Mouse (Mus musculus) cerebellum, adult 9-11 months (tissue): ENCODE measurements at regions not wholly inside any gene's neighbourhood (a gene's known extent, or its start where the extent isn't known, plus 50 kb on each side); places are given as distances from the start of the nearest gene placed in this dataset.
A peak's percentile ranks its signal among the peaks of the same experiment; 100 is the strongest.

Experiments
- DNase-seq: peaks from one replicate; pipeline ENCODE4 v3.0.0; 2022

DNA sequence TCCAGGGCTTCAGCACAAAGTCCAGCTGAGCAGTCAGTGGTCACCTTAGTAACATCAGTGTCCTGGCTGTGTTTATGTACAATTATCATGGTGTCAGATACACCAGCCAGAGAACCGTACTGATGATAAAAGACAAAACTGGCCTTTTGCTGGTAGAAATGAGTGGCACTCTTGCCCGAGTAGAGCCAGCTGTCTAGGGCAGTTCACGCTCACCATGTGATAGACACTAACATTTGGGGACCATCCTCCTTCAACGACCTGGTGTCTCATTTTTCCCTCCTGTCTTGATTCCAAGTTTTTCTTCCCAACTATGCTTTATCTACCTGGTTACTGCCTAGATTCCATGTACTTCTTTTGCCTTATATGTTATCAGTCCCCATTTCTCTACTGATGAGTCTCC is 349.3 kb downstream of the Lpin1 start:
- no peak for DNase-seq

DNA sequence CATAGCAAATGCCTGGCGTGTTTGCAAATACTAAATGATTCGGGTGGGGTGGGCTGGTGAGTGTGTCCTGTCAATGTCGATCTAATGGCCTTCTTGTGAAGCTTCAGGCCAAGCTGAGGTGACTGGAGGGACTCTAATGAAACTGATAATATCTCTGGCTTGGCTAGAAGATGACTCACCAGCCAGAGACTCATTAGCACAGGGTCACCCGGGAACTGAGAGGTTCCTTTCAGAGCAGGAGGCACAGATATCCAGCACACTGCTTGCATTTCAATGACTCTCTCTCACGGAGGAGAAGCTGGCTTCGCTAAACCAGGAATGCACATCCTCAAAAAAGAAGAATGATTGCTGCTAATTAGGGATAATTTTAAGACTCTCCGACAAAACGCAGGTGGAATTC is 349.8 kb downstream of the Lpin1 start:
- DNase-seq: no peak

DNA sequence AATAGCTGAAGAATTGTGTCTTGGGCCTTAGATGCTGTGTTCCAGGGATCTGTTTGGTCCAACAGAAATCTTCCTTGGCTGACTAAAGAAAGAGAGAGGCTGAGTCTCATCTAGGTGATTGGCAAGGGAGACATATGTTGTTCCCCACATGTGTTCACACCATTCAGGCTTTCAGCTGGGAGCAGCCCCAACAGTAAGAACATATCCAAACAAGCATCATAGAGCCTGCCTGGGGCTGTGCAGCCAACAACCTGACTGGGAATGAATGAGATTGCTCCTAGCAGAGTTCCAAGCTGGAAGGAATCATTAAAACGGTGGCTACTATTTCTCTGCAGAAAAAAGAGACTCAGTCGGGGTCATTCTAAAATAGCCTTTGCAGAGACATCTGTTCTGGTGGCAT is 350.3 kb downstream of the Lpin1 start:
- DNase-seq: no peak

DNA sequence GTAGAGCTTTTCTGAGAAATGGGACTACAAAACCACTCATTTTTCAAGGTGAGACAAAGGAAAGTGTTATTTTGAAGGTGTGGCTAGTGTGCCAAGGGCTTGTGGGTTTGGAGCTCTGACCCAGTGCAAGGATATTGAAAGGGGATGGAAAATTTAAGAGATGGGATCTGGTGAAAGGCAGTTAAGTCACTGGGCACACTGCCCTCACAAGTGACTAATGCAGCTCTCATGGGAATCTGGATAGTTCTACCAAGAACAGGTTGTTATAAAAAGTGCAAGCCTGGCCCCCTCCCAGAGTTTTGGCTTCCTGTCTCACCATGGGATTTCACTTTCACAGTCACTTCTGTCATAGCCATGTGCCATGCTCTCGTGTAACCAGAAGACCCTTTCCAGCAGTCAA is 360.1 kb downstream of the Lpin1 start:
- no peak for DNase-seq

DNA sequence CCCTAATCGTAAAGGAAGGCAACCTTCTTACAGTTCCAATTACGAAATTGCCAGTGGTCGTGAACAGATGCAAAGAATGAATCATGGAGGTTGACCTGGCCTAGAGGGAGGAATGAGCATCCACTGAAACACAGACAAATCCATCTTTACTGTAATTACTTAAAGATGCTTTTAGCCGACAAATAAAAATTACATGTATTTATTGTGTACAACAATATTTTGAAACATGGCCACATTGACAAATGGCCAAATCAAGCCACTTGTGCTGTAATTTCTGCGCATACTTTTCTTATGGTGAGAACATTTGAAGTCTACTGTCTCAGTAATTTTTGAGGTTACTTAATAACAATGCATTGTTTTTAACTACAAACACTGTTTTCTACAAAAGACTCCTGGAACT is 360.7 kb downstream of the Lpin1 start:
- no peak for DNase-seq

DNA sequence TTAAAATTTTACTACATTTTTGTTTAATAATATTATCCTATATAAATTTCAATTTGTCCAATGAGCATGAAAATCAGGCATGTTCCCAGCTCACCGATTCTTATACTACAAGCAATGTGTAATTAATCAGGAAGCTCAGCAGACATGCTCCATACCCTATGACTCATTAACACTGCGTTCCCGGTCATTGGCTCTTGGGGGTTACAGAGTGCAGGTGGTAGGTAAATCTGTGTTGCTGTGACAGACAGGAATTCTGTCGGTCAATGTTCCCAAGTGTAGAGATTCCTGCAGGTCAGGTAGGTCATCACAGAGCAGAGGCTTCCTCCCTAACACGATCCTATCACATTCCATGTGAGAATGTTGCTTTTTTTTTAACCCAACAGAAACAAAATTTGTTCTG is 371.0 kb downstream of the Lpin1 start:
- DNase-seq: no peak

DNA sequence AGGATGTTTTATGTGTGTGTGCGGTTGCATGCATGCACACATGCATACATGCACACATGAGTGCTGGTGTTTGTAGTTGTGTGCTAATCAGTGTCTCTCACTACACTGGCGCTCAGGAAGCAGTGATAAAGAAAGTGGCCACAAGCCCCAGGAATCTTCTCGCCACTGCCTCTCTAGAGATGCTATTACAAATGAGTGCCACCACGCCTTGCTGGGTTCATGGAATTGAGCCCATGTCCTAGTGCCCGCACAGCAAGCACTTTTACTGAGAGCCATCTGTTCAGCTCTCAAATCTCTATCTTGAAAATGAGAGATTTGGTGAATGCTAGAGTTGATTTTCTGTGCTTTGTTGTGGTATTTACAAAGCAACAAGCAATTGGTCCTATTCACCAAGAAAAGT is 373.3 kb downstream of the Lpin1 start:
- peak; percentile 59 for DNase-seq

DNA sequence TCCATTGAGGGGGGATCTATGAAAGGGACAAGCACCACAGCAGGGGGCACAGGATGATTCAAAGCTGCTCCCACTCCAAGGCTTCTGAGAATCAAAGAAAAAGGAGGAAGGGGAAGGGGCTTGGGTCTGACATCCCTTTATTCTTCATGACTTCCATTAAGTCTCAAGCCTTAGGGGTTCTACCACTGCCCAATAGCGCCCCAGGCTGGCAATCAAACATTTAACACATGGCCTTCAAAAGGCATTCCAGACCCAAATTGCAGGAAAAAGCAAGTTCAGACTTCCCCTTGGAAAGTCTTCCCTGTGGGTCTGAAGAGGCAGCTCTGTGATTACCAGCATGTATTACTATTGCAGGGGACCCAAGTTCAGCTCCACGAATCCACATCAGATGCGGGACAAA is 377.2 kb downstream of the Lpin1 start:
- no peak for DNase-seq

DNA sequence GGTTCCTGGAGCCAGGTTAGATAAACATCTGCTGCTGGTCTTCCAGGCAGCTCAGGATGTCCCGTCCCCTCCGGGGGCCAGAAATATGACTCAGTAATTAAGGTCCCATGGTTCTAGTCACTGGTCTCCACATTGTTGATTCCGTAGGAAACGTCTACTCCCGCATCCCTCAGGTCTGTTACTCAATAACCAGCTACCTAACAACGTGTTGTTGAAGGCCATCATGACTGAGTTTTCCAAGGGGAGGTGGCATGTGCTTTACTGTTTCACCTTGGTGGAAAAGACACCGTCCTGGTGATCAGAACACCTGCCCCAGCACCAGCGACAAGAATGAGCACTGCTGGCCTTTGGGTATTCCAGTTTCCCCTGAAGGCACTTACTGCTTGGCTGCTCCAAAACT is 377.9 kb downstream of the Lpin1 start:
- no peak for DNase-seq

DNA sequence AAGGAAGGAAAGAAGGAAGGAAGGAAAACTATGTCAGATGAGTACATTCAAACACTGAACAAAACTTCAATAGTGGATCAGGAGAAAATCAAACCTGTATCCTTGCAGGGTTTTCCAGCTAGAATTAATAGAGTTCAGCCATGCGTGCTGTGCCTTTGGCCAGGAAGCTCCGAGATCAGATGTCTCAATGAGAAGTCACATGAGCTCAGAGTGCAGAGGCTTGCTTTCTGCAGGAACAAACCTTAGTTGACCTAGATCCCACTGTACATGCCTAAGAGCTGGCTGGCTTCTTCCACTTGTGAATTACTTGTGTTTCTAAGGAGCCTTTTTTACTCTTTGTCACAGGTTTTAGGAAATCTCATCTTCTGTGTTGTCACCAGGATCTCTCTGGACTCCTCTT is 378.7 kb downstream of the Lpin1 start:
- DNase-seq: peak; percentile 9

DNA sequence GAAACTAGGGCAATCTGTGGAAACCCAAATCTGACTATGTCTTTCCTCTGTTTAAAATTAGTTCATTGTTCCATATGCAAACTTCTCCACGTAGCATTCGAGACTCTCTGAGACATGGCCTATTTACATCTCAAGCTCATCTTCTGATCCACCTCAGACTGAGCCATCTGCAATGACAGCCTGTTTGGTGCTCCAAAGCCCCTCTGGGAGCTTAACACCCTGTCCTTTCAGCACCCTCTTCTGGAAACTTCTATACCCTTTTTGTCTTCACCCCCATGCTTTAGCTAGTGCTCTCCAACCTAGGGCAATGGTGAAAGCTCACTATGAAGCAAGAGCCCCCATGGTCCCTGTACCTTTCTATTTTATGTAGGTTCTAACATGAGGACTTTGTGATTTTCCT is 379.7 kb downstream of the Lpin1 start:
- no peak for DNase-seq

DNA sequence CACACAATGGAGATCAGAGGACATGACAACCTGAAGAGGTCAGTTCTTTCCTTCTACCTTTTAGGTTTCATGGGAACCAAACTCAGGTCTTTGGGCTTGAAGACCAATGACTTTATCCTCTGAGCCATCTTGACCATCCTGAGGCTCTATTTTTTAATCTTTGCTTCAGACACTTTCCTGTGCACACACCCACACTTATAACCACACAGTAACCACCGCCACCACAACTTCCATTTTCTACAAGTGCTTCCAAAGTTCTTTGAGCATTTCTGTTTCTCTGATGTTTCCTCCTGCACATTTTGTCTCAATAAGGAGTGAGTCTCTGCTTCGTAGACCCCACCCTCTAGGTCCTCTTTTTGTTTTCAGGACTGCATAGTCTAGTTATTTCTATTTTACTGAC is 385.3 kb downstream of the Lpin1 start:
- DNase-seq: no peak

DNA sequence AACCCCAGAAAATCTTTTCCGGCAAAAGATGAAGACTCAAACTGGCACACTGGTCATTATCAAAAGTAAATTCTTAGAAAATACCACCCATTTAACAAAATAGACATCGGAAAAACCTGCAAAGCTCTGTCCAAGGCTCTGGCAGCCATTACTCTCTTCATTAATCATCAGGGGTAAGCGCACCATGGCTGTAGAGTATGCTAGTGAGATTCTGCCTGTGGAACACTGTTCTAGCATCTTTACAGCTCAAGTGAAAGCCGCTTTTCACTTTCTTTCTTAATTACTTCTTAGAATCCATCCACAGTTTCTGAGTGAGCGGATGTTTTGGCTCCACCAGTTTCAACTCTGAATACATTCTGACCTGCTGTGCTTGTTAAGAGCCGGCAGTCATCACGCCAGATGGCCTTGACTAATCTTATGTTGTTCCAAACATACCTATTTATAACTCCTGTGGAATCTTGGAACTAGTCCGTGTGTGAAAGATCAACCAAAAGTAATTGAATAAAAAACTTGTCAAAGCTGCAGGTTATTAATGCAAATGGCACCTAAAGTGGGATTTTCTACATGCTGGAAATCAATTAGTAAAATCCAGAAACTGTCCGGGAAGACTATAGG is 387.8 kb downstream of the Lpin1 start:
- DNase-seq: peak; percentile 18

DNA sequence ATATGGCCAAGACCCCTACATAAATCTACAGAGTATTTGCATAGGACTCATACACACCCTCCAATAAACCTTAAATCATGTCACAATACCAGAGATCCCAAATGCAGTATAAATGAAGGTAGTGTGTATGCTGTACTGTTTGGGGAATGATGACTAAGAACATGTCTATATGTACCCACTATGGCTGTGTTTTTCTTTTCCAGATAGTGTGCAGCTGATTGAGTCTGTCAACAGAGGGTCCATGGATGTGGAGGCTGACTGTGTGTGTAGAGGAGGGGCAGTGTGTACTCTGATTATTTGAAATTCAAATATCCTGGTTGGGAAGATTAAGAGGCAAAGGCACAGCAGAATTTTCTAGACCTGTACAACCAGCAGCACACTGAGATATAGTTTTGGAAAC is 388.6 kb downstream of the Lpin1 start:
- DNase-seq: no peak

DNA sequence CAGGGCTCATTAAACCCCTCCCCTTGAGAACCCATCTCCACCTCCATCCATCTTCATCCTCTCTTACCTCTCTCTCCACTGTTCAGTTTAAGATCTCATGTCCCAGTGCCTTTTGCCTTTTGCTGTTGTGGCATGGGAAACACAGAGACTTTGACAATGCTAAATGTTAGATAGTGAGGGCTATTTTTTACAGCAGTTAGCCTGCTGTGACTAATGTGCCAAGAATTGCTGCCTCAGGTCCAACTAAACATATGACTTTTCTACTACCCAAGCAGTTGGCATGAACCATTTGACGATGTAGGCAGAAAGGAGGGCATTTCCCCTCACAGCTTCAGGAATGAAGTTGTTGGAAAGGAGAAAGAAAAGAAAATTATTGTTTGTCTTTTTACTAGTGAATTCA is 389.6 kb downstream of the Lpin1 start:
- DNase-seq: no peak

DNA sequence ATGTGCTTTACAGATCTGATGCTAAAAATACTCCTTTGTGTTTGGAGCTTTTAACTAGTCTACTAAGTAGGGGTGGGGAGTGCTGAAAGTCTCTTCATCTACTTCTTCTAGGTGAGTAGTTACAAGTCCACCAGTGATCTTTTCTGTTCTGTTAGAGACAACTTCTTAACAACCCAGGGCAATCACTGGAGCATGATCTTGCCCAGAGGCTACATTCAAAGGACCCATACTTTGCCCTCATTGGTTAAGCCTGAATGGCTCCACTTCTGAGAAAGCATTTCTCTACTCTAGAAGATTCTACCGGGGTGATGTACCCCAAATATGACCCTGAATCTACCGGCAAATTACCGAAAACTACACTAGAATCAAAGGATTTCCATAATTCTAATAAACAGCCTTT is 390.2 kb downstream of the Lpin1 start:
- no peak for DNase-seq

DNA sequence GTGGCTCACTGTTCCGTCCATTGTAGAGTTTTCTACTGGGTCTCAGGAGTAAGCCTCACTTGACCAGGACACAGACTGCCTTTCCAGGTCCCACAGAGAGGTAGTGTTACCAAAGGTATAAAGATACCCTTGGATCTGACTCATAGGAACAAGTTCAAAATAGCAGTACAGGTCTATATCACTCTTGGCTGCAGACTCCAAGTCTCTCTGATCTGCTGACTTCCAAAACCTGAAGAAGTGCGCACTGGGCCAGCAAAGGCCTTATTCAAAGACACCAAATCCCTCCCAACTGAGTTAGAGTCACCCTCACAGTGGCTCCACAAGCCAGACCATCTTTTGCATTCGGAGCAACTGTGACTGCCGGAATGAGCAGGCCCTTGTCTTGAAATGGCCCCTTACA is 391.9 kb downstream of the Lpin1 start:
- DNase-seq: no peak

DNA sequence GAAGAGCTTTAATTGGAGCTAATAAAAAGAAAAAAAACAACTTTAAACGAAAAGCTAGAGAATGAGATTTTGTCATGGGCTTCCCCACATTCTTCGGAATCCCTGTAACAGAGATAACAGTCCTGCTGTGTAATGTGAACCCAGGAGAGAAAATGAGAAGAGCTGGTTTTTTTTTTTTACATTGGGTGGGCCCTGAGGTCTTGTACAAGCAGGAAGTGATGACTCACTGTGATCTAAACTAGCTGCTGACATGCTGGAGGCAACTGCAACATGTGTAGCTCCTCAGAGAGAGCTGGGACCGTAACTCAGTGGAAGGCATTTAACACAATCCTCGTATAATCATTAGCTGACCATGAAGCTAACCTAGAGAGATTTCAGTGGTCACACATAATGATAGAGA is 393.8 kb upstream of the Trib2 start:
- no peak for DNase-seq

DNA sequence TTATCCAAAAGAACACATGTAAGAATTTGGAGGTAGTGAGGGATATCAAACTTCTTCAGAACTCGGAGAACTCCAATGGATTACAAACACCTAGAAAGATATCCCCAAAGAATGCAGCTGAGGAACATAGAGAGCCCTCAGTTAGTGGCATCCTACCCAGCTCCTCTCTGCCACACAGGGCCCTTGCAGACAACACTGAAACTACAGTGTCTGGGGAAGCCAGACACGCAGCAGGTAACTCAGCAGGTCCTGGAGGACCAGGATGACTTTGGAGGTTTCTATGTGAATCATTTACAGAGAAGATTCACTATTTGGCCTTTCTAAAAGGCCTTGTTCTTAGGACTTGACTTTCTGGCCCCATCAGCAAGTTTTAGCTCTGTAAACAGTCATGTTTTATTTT is 393.4 kb upstream of the Trib2 start:
- DNase-seq: no peak

DNA sequence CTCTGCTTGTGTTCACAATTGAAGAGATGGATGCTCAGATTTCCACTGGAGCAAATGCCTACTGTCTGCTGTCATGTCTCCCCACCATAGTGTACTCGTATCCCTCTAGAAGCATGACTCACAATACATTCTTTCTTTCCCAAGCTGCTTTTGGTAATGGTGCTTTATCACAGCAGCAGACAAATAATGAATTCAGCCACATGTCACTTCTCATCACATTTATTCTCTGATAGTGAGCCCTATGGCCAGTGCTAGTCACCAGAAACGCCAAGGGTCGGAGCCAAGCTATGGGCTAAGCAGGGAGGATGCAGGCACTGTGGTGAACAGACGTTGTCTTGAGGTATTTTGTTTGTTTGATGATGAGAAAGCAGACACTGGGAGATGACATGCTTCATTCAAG is 388.2 kb upstream of the Trib2 start:
- DNase-seq: no peak

DNA sequence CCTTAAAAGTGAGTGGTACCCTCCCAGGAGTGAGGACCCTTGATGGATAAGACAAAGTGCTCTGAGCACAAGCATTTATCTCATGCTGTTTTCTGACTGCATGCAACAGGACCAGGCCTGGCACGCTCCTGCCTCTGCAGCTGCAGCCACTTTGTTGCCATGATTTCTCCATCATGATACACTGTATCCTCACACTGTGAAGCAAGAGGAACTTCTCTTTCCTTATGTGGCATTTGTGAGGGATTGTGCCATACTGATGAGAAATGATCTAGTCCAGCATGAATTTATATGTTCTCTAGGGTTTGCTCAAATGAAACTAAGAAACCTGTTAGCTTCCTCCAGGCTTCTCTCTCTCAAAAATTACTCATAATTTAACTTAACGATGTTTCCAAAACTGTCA is 380.2 kb upstream of the Trib2 start:
- DNase-seq: no peak

DNA sequence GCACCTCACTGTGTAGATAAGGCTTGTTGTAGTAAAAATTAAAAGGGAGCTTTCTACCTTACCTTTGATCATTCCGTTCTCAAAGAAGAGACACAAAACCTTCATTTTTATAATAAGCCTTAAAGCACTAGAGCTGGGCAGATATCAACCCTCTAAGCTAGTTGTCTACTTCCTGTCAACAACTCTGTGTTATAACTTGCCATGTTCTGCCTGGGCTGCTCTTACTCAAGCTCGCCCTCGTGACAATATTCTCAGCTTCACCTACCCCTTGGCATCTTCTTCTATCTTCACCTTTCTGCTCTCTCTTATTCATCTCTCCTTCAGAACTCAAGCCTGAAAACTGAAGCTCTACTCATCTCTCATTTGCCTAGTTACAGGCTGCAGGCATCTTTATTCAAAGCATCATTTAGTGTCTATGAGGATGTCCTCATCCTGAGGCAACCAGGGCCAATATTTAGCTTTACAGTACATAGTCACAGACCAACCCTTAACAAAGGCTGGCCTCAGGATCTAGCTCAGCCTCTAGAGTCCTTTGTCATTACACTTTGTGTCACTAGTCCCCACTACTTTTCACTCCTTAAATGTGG is 375.2 kb upstream of the Trib2 start:
- no peak for DNase-seq

DNA sequence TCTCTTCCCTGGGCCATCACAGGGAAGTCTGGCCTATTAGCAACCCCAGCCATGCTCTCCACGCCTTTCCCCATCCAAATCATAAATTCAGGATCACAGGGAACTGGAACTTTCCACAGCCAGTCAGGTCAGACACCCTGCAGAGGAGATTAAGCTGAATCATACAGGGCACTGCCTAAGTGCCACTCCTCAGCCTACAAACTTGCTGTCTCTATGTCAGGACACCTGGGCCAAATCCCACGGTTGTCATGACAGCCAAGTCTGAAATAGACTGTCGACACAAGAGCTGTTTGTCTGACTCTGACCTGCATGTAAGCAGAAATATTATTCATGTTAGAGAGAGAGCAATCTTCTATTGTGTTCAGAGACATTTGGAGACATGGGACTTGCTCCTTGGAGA is 374.0 kb upstream of the Trib2 start:
- DNase-seq: no peak

DNA sequence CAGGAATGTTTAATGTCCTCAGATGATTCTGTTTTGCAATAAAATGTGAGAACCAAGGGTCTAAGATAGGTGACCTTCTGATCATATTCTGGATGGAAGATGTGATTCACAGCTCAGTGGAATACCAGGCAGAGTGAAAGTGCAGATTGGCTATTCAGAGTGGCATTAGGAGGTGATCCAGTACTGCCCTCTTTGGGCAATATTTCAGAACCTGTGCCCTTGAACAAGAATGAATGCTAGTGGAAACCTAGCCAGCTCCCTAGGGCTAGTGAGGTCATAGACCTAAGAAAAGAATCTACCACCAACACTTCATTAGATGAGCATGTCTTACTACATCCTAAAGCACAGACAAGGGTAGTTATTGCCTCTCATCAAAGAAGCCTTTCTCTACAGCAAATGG is 372.7 kb upstream of the Trib2 start:
- no peak for DNase-seq

DNA sequence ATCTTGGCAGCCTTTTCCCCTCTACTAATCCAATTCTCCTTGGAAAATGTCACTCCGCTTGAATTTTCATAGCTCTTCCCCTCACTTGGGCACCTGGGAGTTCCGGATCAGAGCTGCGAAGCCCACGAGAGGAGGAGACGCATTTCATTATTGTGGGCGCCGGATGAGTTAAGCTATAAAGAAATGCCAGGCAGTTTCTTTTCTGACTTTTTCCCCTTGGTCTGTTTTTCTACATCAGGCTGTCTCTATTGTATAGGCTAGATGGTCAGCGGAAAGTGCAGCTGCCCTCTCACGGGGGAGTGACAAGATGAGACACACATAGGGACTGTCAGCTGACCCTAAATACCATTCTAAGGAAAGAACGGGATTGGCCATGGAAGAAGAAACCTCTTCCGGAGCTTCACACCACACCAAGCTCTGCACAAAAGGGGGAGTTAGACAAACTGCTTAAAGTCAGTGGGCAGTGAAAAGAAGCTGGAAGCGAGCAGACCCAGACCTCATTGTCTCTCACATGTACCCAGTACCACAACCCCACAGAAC is 369.3 kb upstream of the Trib2 start:
- no peak for DNase-seq
